Mouse (Mus musculus) intestine, embryonic 16.5 days (tissue): ENCODE measurements around the gene Rdh1. TPM values are rescaled to one million over a fixed set of nuclear protein-coding genes. Genes with fewer than 3 reads are reported as not detected.
"Not testable (repeated sequence)": the region's sequence is repeated elsewhere in the genome, so short reads cannot be mapped to it uniquely, and the experiment has no call there.

Source experiments
- ATAC-seq: fragments of 200-750 bp; cut with Nextera tagmentation; 2 replicates; pipeline ENCODE4 v1.8.0; 2017; ENCODE audit warnings: moderate TSS enrichment, moderate library complexity
- H3K27ac ChIP-seq: fragments of 300-500 bp; sonication (generic); 2 replicates; pipeline ENCODE4 v1.5.1; 2014; ENCODE audit warnings: mild to moderate bottlenecking, low read length
- H3K27me3 ChIP-seq: fragments of 300-500 bp; sonication (generic); replicated peaks from 2 replicates; pipeline ENCODE4 v1.6.1; 2014; ENCODE audit warnings: low read length, control low read depth, mixed read lengths; ENCODE audit not compliant: control insufficient read depth, insufficient read depth
- H3K36me3 ChIP-seq: fragments of 300-500 bp; sonication (generic); 2 replicates; pipeline ENCODE4 v1.6.1; 2014; ENCODE audit warnings: low read length, control low read depth; ENCODE audit not compliant: control insufficient read depth, insufficient read depth
- H3K4me1 ChIP-seq: fragments of 300-500 bp; sonication (generic); 2 replicates; pipeline ENCODE4 v1.6.1; 2014; ENCODE audit warnings: low read length, control low read depth, mixed read lengths; ENCODE audit not compliant: control insufficient read depth, insufficient read depth
- H3K4me2 ChIP-seq: fragments of 300-500 bp; sonication (generic); 2 replicates; pipeline ENCODE4 v1.6.1; 2014; ENCODE audit warnings: low read depth, low read length, control low read depth
- H3K4me3 ChIP-seq: fragments of 300-500 bp; sonication (generic); 2 replicates; pipeline ENCODE4 v1.5.1; 2014; ENCODE audit warnings: mild to moderate bottlenecking, low read length
- H3K9ac ChIP-seq: fragments of 300-500 bp; sonication (generic); 2 replicates; pipeline ENCODE4 v1.6.1; 2014; ENCODE audit warnings: low read depth, low read length
- H3K9me3 ChIP-seq: fragments of 300-500 bp; sonication (generic); 2 replicates; pipeline ENCODE4 v1.6.1; 2016; ENCODE audit warnings: low read length, control low read depth; ENCODE audit not compliant: control insufficient read depth
- WGBS: fragments of 180-500 bp; shearing (Covaris S2); extraction: QIAGEN DNeasy Blood & Tissue Kit; methylation state at CpG from one replicate; pipeline ENCODE4 v1.1.7; 2014; 5-methylcytosine and 5-hydroxymethylcytosine counted together
- polyA plus RNA-seq: library from polyadenylated mRNA; unstranded; fragments of >200 nt; fragmentation: Nextera tagmentation; extraction: Ambion mirVana; gene quantifications from 2 replicates; pipeline ENCODE4 v1.2.1, GENCODE M21; 2015

Gene Rdh1
- polyA plus RNA-seq, 1 experiment from 2014 or later = 0.05 TPM

DNA sequence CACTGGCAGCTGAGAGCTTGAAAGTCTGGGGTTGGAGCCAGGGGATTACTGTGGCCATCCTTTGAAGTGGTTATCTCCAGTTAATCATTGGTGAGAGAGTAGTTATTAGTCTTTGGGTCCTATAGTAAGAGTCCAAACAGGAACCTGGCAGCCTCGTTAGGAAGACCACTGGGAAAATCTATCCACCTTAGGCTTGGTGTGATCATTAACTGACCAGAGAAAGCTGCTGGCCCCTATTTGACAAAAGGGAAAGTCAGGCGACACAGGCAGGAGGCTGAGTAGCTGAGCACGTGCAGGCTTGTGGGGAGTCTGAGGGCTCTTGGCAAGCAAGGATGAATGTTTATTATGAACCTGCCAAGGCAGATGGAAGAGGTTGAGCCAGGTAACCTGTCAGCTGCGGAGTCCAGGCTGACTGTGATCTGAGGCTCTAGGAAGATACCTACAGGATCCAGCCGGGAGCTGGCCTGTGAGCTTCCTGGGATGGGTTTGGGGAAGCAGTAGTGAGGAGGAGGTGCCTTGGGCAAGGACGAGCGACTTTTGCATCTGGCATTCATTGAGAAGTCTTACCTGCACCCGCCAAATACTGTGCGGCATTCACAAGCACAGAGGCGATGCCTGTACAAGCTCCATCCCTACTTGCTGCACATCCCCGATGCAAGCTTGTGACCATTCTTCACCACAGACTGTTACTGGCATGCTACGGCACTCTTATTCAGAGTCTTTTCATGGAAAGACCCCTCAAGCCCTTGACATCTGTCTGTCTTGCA lies 4.6 kb downstream of the Rdh1 start:
- no peaks in the 10 kb centered on the region for H3K9me3 ChIP-seq
- 45% methylated on average over 12 of the region's 12 CpGs for WGBS
- H3K36me3 ChIP-seq = no peaks in the 10 kb centered on the region
- no peaks in the 10 kb centered on the region for H3K27me3 ChIP-seq
- no peaks in the 10 kb centered on the region; the same call in 1 of the 2 replicates for H3K4me1 ChIP-seq
- H3K4me2 ChIP-seq = no peak overlapping the region
- H3K27ac ChIP-seq = no peak overlapping the region
- no peak overlapping the region for H3K4me3 ChIP-seq
- no peak overlapping the region for H3K9ac ChIP-seq
- ATAC-seq = peak; percentile 84

DNA sequence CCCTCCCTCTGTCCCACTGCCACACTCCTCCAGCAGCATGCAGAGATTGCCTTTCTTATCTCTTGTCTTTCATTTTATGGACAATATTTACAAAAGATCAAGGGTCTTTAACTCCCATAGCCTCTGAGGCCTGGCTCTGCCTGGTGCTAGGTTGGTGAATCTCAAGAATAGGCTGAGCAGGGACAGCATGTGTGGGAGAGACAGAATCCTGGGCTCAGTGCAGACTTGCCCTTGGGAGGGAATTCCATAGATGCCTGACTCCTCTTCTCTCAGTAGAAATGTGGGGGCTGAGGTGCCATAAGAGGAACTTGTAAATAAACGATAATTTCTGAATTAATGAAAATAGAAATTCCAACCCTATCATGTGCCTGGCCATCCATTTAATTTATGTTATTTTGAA lies 7.0 kb downstream of the Rdh1 start:
- 78% methylated on average over 1 of the region's 1 CpGs for WGBS
- H3K27ac ChIP-seq = no peak overlapping the region

GRCm38 (mm10) chr10:127776011-127776410 lies 16.5 kb downstream of the Rdh1 start, which contains the start of gene Rdh9:
Rdh9 (plus strand) TSS chr10:127776386.
- no peak within 1 kb of the TSS for H3K4me3 ChIP-seq
- no peak within 1 kb of the TSS for H3K9ac ChIP-seq
- H3K36me3 ChIP-seq = no peaks in the 10 kb centered on the region
- no peaks in the 10 kb centered on the region for H3K9me3 ChIP-seq
- H3K4me2 ChIP-seq = no peak within 1 kb of the TSS
- H3K4me1 ChIP-seq = no peaks in the 10 kb centered on the region
- WGBS = 71% methylated on average over 2 of the region's 2 CpGs
- ATAC-seq = peak; percentile 73
- no peak within 1 kb of the TSS for H3K27ac ChIP-seq
- no peaks in the 10 kb centered on the region for H3K27me3 ChIP-seq

More for the DNA sequence above, 7.0 kb downstream of the Rdh1 start:
- no peak overlapping the region for H3K4me3 ChIP-seq
- H3K27me3 ChIP-seq = no peaks in the 10 kb centered on the region
- no peak overlapping the region for H3K9ac ChIP-seq
- H3K36me3 ChIP-seq = no peaks in the 10 kb centered on the region
- no peak overlapping the region for H3K4me2 ChIP-seq
- H3K4me1 ChIP-seq = no peaks in the 10 kb centered on the region; the same call in 1 of the 2 replicates
- no peaks in the 10 kb centered on the region for H3K9me3 ChIP-seq
- no peak for ATAC-seq

DNA sequence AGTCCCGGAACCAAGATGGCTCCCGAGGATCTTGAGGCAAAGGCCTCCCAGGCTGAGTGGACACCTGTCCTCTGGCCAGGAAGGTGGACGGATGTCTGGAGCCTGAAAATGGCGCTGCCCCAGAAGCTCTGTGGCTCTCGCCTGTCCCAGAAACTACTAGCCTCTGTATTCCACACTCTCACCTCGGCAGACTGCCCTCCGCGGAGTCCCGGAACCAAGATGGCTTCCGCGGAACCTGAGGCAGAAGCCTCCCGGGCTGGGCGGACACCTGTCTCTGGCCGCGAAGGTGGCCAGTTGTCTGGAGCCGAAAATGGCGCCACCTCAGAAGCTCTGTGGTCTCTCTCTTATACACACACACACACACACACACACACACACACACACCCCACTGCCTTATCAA lies 22.8 kb downstream of the Rdh1 start:
- H3K4me1 ChIP-seq, H3K27me3 ChIP-seq, H3K4me2 ChIP-seq, H3K9me3 ChIP-seq, H3K27ac ChIP-seq, H3K4me3 ChIP-seq, H3K36me3 ChIP-seq, ATAC-seq, H3K9ac ChIP-seq: not testable (repeated sequence)
- WGBS = 98% methylated on average over 17 of the region's 17 CpGs

GRCm38 (mm10) chr10:127785411-127785810 lies 25.9 kb downstream of the Rdh1 start:
- not testable (repeated sequence) for H3K27me3 ChIP-seq, H3K4me3 ChIP-seq, H3K36me3 ChIP-seq, H3K9me3 ChIP-seq, H3K4me2 ChIP-seq, H3K4me1 ChIP-seq, H3K9ac ChIP-seq, ATAC-seq, H3K27ac ChIP-seq
- 85% methylated on average over 1 of the region's 1 CpGs for WGBS

DNA sequence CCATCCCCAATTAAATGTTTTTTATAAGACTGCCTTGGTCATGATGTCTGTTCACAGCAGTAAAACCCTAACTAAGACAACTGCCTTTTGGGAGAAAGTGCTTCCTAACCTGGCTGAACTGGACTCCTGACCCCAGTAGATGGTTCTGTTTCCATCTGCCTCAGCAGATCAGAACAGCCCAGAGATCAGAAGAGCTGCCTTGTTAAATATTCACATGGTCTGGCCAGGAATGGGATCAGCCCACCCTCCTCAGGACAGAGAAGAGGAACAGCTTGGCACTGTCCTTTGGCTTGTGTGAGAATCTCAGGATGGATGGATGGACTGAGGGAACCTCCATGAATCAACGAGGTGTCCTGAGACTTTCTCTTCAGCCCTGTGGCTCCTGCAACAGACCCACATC lies 39.8 kb downstream of the Rdh1 start:
- Histone ChIP-seq H3K4me1 (no peaks in the 10 kb centered on the region), H3K36me3 (no peaks in the 10 kb centered on the region), H3K4me3 (no peak overlapping the region), H3K4me2 (no peak overlapping the region), H3K9ac (no peak overlapping the region), H3K9me3 (no peaks in the 10 kb centered on the region), H3K27ac (no peak overlapping the region), H3K27me3 (no peaks in the 10 kb centered on the region)
- 65% methylated on average over 1 of the region's 1 CpGs for WGBS
- ATAC-seq = no peak

DNA sequence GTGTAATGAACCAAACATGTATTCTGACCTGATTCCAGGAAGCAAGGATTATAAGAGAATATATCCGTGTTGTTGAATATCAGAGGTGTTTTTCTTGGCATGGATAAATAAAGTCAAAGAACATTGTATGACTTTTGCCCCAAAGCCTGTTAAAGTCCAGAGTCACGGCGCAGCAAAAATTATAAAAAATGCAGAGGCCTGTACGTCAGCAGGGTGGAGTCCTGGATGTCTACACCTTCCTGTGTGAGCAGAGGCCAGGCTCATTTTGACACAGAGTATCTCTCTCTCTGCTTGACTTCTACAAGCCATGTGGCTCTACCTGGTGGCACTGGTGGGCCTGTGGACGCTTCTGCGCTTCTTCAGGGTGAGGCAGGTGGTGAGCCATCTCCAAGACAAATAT lies 41.4 kb downstream of the Rdh1 start, which contains the start of gene Rdh16:
Rdh16 (plus strand) TSS at position 262 of the 400 bp plus-strand sequence.
- no peaks in the 10 kb centered on the region for H3K4me1 ChIP-seq
- no peak within 1 kb of the TSS for H3K27ac ChIP-seq
- H3K4me3 ChIP-seq = no peak within 1 kb of the TSS
- H3K4me2 ChIP-seq = no peak within 1 kb of the TSS
- no peaks in the 10 kb centered on the region for H3K27me3 ChIP-seq
- no peaks in the 10 kb centered on the region for H3K36me3 ChIP-seq
- 87% methylated on average over 6 of the region's 6 CpGs for WGBS
- no peaks in the 10 kb centered on the region for H3K9me3 ChIP-seq
- no peak within 1 kb of the TSS for H3K9ac ChIP-seq
- no peak for ATAC-seq

DNA sequence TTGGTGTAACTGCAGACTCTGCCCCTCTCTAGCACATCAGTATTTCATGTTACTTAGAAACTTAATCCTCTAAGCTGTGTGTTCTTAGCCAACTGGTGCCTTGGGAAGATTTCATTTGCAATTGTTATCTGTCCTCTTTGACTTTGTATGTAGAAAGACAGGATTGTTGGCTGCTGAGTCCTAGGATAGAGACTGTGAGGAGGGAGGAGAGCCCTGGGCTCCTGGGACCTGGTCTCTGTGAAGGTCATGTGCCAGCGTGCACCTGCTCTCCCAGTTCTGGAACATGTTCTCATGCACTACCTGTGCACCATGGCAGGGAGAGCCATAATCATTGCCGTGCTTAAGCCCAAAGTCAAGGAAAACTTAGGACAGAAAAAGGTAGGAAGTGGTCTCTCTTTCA lies 42.1 kb downstream of the Rdh1 start:
- H3K27ac ChIP-seq = no peak overlapping the region
- no peaks in the 10 kb centered on the region for H3K36me3 ChIP-seq
- H3K27me3 ChIP-seq = no peaks in the 10 kb centered on the region
- ATAC-seq = no peak
- no peaks in the 10 kb centered on the region for H3K4me1 ChIP-seq
- no peaks in the 10 kb centered on the region for H3K9me3 ChIP-seq
- H3K4me2 ChIP-seq = no peak overlapping the region
- no peak overlapping the region for H3K4me3 ChIP-seq
- no peak overlapping the region for H3K9ac ChIP-seq
- WGBS = 89% methylated on average over 2 of the region's 2 CpGs

DNA sequence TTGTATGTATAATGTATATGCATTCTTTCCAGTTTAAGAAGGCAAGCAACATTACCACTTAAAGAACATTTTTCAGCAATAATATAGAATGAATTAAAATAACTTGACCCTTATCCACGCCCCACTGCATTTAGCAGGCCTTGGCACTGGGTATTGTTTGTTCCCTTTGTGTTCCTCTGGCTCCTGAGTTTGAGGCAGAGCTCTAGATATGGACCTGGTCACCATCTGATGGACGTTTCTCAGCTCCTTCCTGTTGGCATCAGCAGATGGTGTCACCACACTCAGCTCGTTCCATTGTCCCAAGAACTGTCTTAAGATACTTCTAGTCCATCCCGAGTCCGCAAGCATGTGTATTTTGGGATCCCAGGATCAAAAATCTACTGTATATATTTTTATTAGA lies 42.7 kb downstream of the Rdh1 start:
- no peak overlapping the region for H3K27ac ChIP-seq
- no peak overlapping the region for H3K4me2 ChIP-seq
- H3K9ac ChIP-seq = no peak overlapping the region
- no peaks in the 10 kb centered on the region for H3K27me3 ChIP-seq
- 80% methylated on average over 5 of the region's 5 CpGs for WGBS
- no peaks in the 10 kb centered on the region for H3K4me1 ChIP-seq
- H3K4me3 ChIP-seq = no peak overlapping the region
- ATAC-seq = no peak
- no peaks in the 10 kb centered on the region for H3K9me3 ChIP-seq
- H3K36me3 ChIP-seq = no peaks in the 10 kb centered on the region

DNA sequence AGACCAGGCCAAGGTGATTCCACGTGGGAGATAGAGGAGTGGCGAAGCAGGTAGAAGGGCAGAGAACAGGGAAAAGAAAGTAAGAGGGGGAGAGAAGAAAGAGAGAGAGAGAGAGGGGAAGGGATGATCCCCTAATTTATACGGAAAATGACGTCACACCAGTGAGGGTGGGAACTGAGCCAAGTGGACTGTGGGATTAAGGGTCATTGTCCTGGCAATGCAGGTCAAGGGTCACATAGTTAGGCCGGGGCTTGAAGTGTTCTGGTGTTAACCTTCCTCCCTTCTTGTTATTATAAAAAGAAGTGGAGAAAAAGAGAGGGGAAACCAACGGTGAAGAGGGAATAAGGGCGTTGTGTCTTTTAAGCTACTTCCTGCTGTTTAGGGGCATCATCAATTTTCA lies 44.9 kb downstream of the Rdh1 start:
- Histone ChIP-seq H3K4me1 (no peaks in the 10 kb centered on the region), H3K9ac (no peak overlapping the region), H3K4me2 (no peak overlapping the region), H3K4me3 (no peak overlapping the region), H3K27ac (no peak overlapping the region), H3K36me3 (no peaks in the 10 kb centered on the region), H3K9me3 (no peaks in the 10 kb centered on the region), H3K27me3 (no peaks in the 10 kb centered on the region)
- no peak for ATAC-seq
- WGBS = 62% methylated on average over 7 of the region's 7 CpGs
